Mouse (Mus musculus) hindbrain, embryonic 13.5 days (tissue): ENCODE measurements around the gene St3gal2. TPM values are rescaled to one million over a fixed set of nuclear protein-coding genes. Genes with fewer than 3 reads are reported as not detected.
"Not testable (repeated sequence)": the region's sequence is repeated elsewhere in the genome, so short reads cannot be mapped to it uniquely, and the experiment has no call there.

Experiments
- ATAC-seq: fragments of 200-750 bp; cut with Nextera tagmentation; 2 replicates; pipeline ENCODE4 v1.8.0; 2017; ENCODE audit warnings: moderate TSS enrichment; ENCODE audit not compliant: low FRiP score
- H3K27ac ChIP-seq: fragments of 300-500 bp; sonication (generic); 2 replicates; pipeline ENCODE4 v1.5.1; 2015; ENCODE audit warnings: inconsistent platforms, mild to moderate bottlenecking, moderate library complexity
- H3K27me3 ChIP-seq: fragments of 300-500 bp; sonication (generic); 2 replicates; pipeline ENCODE4 v1.6.1; 2015; ENCODE audit warnings: mild to moderate bottlenecking, inconsistent platforms
- H3K36me3 ChIP-seq: fragments of 300-500 bp; sonication (generic); 2 replicates; pipeline ENCODE4 v1.6.1; 2015; ENCODE audit warnings: mild to moderate bottlenecking, inconsistent platforms
- H3K4me1 ChIP-seq: fragments of 300-500 bp; sonication (generic); replicated peaks from 2 replicates; pipeline ENCODE4 v1.6.1; 2015; ENCODE audit warnings: inconsistent platforms
- H3K4me2 ChIP-seq: fragments of 300-500 bp; sonication (generic); 2 replicates; pipeline ENCODE4 v1.6.1; 2015; ENCODE audit warnings: inconsistent platforms, mild to moderate bottlenecking, moderate library complexity
- H3K4me3 ChIP-seq: fragments of 300-500 bp; sonication (generic); 2 replicates; pipeline ENCODE4 v1.5.1; 2015; ENCODE audit warnings: mild to moderate bottlenecking, inconsistent platforms
- H3K9ac ChIP-seq: fragments of 300-500 bp; sonication (generic); 2 replicates; pipeline ENCODE4 v1.6.1; 2015; ENCODE audit warnings: mild to moderate bottlenecking, inconsistent platforms
- H3K9me3 ChIP-seq: fragments of 300-500 bp; sonication (generic); 2 replicates; pipeline ENCODE4 v1.6.1; 2016; ENCODE audit warnings: inconsistent platforms
- WGBS: fragments of 180-500 bp; shearing (Covaris S2); methylation state at CpG from one replicate; pipeline ENCODE4 v1.1.7; 2015; 5-methylcytosine and 5-hydroxymethylcytosine counted together
- microRNA-seq: library from miRNA; unstranded; fragments of <30 nt; microRNA quantifications from one replicate; pipeline ENCODE4, GENCODE M21; 2016
- polyA plus RNA-seq: library from polyadenylated mRNA; unstranded; fragments of >200 nt; fragmentation: Nextera tagmentation; extraction: Ambion mirVana; gene quantifications from 2 replicates; pipeline ENCODE4 v1.2.1, GENCODE M21; 2015

St3gal2 gene
- polyA plus RNA-seq, 1 experiment from 2014 or later, result 21.0 TPM

DNA sequence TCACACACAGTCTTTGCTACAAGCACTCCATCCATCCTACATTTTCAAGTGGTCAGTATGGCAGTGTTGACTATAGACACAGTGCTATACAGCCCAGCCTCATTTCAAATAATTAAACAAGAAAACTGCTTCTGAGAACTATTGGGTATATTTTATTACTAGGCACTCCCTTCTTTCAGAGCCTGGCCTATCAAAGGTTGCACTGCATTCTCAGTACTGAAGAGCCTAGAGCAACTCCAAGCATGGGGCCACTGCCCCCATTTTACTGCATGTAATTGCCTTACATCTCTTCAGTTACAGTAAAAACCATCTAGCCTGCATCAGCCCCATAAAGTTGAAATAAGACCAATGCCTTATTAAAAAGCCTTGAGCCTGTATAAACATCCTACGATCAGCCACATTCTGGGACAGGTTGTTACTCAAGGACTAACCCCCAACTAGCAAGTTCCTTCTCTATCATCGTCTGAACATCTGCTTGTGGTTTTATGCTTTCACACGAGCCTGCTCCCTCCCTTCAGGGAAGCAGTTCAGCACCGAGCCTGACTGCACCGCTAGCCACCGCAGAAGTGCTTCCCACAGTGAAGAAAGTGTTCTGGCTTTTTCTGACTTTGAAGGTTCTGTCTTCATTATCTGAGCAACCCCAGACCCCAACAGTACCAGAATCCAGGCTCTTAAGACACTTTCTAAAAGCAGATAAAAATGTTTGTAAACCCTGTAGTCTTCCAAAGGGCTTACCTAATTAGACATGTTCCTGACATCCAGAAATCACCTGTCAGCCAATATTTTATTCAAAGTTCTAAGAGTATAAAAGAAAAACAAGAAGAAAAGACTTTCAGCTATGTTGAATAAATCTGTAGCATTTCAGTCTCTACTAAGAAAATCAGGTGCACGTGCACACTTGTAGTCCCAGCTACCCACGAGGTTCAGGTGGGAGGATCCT, 68.4 kb downstream of the St3gal2 start:
- peaks cover 87% of the 10 kb centered on the region for H3K36me3 ChIP-seq
- WGBS, result 90% methylated on average over 8 of the region's 8 CpGs
- H3K4me2 ChIP-seq, result no peak overlapping the region
- no peak overlapping the region for H3K27ac ChIP-seq
- no peak overlapping the region for H3K9ac ChIP-seq
- no peak for ATAC-seq
- H3K4me1 ChIP-seq, result no peaks in the 10 kb centered on the region
- no peaks in the 10 kb centered on the region for H3K27me3 ChIP-seq
- no peaks in the 10 kb centered on the region for H3K9me3 ChIP-seq
- H3K4me3 ChIP-seq, result no peak overlapping the region

DNA sequence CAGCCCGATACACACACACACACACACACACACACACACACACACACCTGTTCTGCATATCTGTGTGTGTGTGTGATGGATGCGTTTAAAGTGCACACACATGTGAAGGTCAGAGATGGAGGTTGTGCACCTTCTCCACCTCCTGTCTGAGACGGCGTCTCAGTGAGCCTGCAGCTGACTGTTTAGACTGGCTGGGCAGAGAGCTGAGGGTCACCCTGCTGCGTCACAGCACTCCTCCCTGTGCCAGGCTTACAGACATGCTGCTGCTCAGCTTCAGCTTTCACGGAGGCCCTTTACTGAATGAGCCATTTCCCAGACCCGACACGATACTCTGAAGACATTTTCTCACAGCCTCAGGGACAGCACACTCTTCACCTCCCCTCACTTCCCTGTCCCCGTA, 70.3 kb downstream of the St3gal2 start:
- Histone ChIP-seq H3K9ac (no peak overlapping the region), H3K27ac (no peak overlapping the region), H3K4me2 (no peak overlapping the region), H3K36me3 (peaks cover 77% of the 10 kb centered on the region), H3K27me3 (no peaks in the 10 kb centered on the region), H3K9me3 (no peaks in the 10 kb centered on the region), H3K4me1 (no peaks in the 10 kb centered on the region), H3K4me3 (no peak overlapping the region)
- ATAC-seq, result no peak
- 89% methylated on average over 9 of the region's 9 CpGs for WGBS

DNA sequence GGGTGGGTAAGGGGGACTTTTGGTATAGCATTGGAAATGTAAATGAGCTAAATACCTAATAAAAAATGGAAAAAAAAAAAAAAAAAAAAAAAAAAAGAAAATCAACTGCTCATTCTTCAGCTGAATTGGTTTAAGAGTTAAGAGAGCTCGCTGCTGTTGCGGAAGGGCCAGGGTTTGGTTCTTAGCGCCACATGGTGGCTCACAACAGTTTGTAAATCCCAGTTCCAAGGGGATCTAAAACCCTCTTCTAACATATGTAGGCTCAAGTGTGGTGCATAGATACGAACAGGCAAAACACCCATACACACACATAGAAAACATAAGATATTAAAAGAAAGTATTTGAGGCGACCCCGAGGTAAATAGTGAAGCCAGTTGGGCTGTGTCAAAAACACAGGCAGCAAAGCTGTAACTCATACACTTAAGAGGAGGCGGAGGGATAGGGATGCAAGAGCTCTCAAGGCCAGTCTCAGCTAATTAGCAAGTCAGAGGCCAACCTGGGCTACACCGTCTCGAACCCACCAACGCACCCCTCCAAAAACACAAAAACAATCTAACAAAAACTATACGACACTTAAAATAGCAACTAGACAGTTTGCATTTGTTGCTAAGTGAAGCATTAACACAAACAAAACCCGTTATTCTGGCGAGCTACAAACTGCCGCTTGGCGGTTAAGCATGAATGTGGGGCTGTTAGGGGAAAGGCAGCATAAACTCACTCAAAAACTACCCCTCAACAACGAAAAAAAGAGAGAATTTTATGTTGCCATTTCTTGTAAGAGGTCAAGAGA, 77.1 kb downstream of the St3gal2 start:
- Histone ChIP-seq H3K4me1 (peaks cover 12% of the 10 kb centered on the region), H3K4me2 (peak overlapping the region; percentile 92), H3K9ac (peak overlapping the region; percentile 87), H3K27ac (peak overlapping the region; percentile 85), H3K9me3 (no peaks in the 10 kb centered on the region), H3K36me3 (peaks cover 21% of the 10 kb centered on the region), H3K27me3 (no peaks in the 10 kb centered on the region), H3K4me3 (peak overlapping the region; percentile 88)
- ATAC-seq, result no peak
- WGBS, result 38% methylated on average over 16 of the region's 16 CpGs

DNA sequence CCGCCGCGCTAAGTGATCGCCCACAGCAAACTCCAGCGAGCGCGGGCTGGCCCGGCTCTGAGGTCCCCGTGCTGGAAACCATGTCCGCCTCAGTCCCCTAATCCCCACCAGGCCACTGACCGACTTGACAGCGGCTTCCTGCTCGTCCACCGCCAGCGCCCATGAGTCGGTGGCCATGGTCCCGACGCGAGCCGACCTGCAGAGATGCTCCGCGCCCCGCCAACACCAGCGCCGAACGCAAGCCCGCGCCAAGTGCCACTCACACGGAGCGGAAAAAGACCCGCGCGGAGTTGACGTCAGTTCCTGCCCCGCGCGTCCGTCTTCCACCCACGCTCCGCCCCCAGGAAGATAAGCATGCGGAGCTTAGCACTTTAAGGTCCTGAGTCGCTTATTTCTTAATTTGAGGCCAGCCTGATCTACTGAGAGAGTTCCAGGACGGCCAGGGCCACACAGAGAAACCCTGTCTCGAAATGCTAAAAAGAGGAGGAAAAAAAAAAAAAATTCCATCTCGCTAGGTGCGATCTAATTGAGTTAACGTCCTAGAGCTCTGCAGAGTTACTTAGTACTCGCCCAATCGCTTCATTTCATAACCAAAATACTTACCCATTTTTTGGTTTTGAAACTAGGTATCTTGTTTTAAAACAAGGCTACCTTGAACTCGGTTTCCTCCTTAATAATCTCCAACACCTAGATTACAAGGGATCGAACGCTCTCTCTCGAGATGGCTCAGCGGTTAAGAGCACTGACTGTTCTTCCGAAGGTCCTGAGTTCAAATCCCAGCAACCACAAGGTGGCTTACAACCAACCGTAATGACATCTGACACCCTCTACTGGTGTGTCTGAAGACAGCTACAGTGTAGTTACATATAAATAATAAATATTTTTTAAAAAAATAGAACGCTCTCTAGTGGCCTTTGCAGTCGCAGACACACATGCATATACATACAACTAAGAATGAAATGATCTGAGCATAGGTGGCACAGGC, 78.1 kb downstream of the St3gal2 start, which contains the start of gene Ddx19a:
TSS of gene Ddx19a (minus strand) at position 254 of the 985 bp plus-strand sequence.
- Histone ChIP-seq H3K9me3 (no peaks in the 10 kb centered on the region), H3K27me3 (no peaks in the 10 kb centered on the region), H3K4me3 (peak within 1 kb of the TSS; percentile 88), H3K27ac (peak within 1 kb of the TSS; percentile 85), H3K4me2 (peak within 1 kb of the TSS; percentile 92), H3K4me1 (peaks cover 12% of the 10 kb centered on the region), H3K9ac (peak within 1 kb of the TSS; percentile 87), H3K36me3 (peaks cover 16% of the 10 kb centered on the region; the same call in 1 of the 2 replicates)
- 3% methylated on average over 58 of the region's 58 CpGs for whole genome bisulfite sequencing
- peak; percentile 96 for ATAC-seq

DNA sequence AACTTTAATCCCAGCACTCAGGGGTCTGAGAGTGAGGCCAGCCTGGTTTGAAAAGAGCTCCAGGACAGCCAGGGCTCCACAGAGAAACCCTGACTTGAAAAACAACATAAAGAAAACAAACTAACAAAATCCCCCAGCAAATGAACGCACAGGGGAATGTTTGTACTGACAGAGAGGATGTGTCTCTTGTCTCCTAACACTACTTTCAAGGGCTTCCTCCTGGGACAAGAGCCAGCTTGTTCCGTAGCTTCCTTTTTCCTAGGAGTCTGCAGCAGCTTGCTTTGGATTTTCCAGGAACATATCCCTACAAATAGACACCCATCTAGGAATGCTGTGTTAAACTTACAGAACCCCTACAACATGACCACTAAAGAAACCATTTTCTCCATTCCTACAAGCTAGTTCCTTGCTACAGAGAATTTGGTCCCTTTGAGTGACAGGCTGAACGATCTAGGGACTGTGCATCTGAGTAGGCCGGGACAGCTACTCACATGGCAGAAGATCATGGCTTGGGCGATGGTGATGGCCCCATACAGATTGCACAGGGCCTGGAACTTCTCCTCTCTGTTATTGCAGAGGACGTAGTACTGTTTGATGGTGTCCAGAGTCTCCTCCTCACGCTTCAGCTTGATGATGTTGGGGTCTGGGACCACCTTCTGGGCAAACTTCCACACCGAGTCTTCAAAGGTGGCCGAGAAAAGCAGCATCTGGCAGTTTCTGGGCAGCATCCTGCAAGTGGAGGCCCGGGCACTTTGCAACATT, 90.7 kb downstream of the St3gal2 start:
- H3K9ac ChIP-seq, H3K27me3 ChIP-seq, H3K4me3 ChIP-seq, H3K4me1 ChIP-seq, H3K4me2 ChIP-seq, H3K9me3 ChIP-seq, H3K27ac ChIP-seq, ATAC-seq: not testable (repeated sequence)
- peaks cover 63% of the 10 kb centered on the region for H3K36me3 ChIP-seq
- 93% methylated on average over 9 of the region's 10 CpGs for WGBS

Small RNAs within 50 kb of the gene (microRNA-seq; reads per million reads assigned to microRNA genes)
- not detected for gene Mir3473d

Other genes with a start within 250 kb of the St3gal2 start
- gene Mtss1l, start 198.4 kb upstream of the St3gal2 start, polyA plus RNA-seq, result 19.0 and 20.4 TPM in 2 replicates
- gene Il34, start 114.0 kb upstream of the St3gal2 start, polyA plus RNA-seq, result 2.7 and 2.8 TPM in 2 replicates
- 71.9 and 77.8 TPM in 2 replicates for gene Cog4, start 73.3 kb upstream of the St3gal2 start, polyA plus RNA-seq
- gene Sf3b3, start 73.1 kb upstream of the St3gal2 start, polyA plus RNA-seq, result 106 and 109 TPM in 2 replicates
- 7.5 and 8.4 TPM in 2 replicates for gene Fuk, start 17.4 kb upstream of the St3gal2 start, polyA plus RNA-seq
- gene Ddx19a, start 77.9 kb downstream of the St3gal2 start, polyA plus RNA-seq, result 11.5 and 11.6 TPM in 2 replicates
- 7.6 and 7.9 TPM in 2 replicates for gene Ddx19b, start 111.8 kb downstream of the St3gal2 start, polyA plus RNA-seq
- gene Aars, start 113.2 kb downstream of the St3gal2 start, polyA plus RNA-seq, result 67.7 and 70.4 TPM in 2 replicates
- gene Exosc6, start 136.4 kb downstream of the St3gal2 start, polyA plus RNA-seq, result not detected in 2 replicates
- gene Clec18a, start 172.5 kb downstream of the St3gal2 start, polyA plus RNA-seq, result 0.97 and 1.4 TPM in 2 replicates
- gene Pdpr, start 174.7 kb downstream of the St3gal2 start, polyA plus RNA-seq, result 11.5 and 11.7 TPM in 2 replicates